Mouse (Mus musculus) embryonic facial prominence, embryonic 13.5 days (tissue): ENCODE measurements around the gene Slco2b1. TPM values are rescaled to one million over a fixed set of nuclear protein-coding genes. Genes with fewer than 3 reads are reported as not detected.

Experiments
- polyA plus RNA-seq: library from polyadenylated mRNA; unstranded; fragments of >200 nt; fragmentation: Nextera tagmentation; extraction: Ambion mirVana; gene quantifications from 2 replicates; pipeline ENCODE4 v1.2.1, GENCODE M21; 2015

Gene Slco2b1
- polyA plus RNA-seq, 1 experiment from 2014 or later = 2.4 TPM

Other genes starting within 250 kb of the Slco2b1 start
- gene Klhl35, start 245.3 kb downstream of the Slco2b1 start, polyA plus RNA-seq = 0.61 and 0.84 TPM in 2 replicates
- gene Rps3, start 227.6 kb downstream of the Slco2b1 start, polyA plus RNA-seq = 814 and 862 TPM in 2 replicates
- 6.3 and 9.7 TPM in 2 replicates for gene Arrb1, start 175.9 kb downstream of the Slco2b1 start, polyA plus RNA-seq
- gene Tpbgl, start 84.2 kb downstream of the Slco2b1 start, polyA plus RNA-seq = 0.22 and 0.51 TPM in 2 replicates
- not detected in 2 replicates for gene Olfr520, start 18.9 kb upstream of the Slco2b1 start, polyA plus RNA-seq
- not detected in 2 replicates for gene Olfr521, start 52.2 kb upstream of the Slco2b1 start, polyA plus RNA-seq
- 2.2 and 2.6 TPM in 2 replicates for gene Neu3, start 117.1 kb upstream of the Slco2b1 start, polyA plus RNA-seq
- gene Xrra1, start 147.8 kb upstream of the Slco2b1 start, polyA plus RNA-seq = 0.50 and 0.59 TPM in 2 replicates
- gene Spcs2, start 152.1 kb upstream of the Slco2b1 start, polyA plus RNA-seq = 360 and 364 TPM in 2 replicates